Mouse (Mus musculus): ENCODE results near the gene 6430548M08Rik. TPM values are rescaled to one million over a fixed set of nuclear protein-coding genes. Genes with fewer than 3 reads are reported as not detected.

6430548M08Rik gene
- total RNA-seq, 2 experiments from 2014 or later = 61.4 to 70.0 TPM

GRCm38 (mm10) chr8:120140769-120141168 lies 26.8 kb downstream of the 6430548M08Rik start:
- ATAC-seq (ENCODE audit: poor library complexity, severe bottlenecking) = no peak

GRCm38 (mm10) chr8:120143911-120144651 lies 30.1 kb downstream of the 6430548M08Rik start:
- no peak for ATAC-seq (ENCODE audit: poor library complexity, severe bottlenecking)

- no peak for ATAC-seq (ENCODE audit: poor library complexity, severe bottlenecking)
These were observed 30.8 kb downstream of the 6430548M08Rik start for GRCm38 (mm10) chr8:120144652-120145301.

- ATAC-seq (ENCODE audit: poor library complexity, severe bottlenecking) = no peak
These were observed 32.1 kb downstream of the 6430548M08Rik start for GRCm38 (mm10) chr8:120146051-120146450.

- ATAC-seq (ENCODE audit: poor library complexity, severe bottlenecking) = no peak
These were observed 36.1 kb downstream of the 6430548M08Rik start for GRCm38 (mm10) chr8:120150028-120150427.

- ATAC-seq (ENCODE audit: poor library complexity, severe bottlenecking) = no peak
These were observed 37.2 kb downstream of the 6430548M08Rik start for GRCm38 (mm10) chr8:120151151-120151550.

- ATAC-seq (ENCODE audit: poor library complexity, severe bottlenecking) = peak; percentile 90
These were observed 38.7 kb downstream of the 6430548M08Rik start for GRCm38 (mm10) chr8:120152636-120153035.

GRCm38 (mm10) chr8:120160366-120160765 lies 46.4 kb downstream of the 6430548M08Rik start:
- ATAC-seq (ENCODE audit: poor library complexity, severe bottlenecking) = no peak

GRCm38 (mm10) chr8:120161658-120162403 lies 47.9 kb downstream of the 6430548M08Rik start:
- ATAC-seq (ENCODE audit: poor library complexity, severe bottlenecking) = no peak

GRCm38 (mm10) chr8:120162404-120162752 lies 48.4 kb downstream of the 6430548M08Rik start:
- ATAC-seq (ENCODE audit: poor library complexity, severe bottlenecking) = peak; percentile 30; the same call in 1 of the 2 replicates

- ATAC-seq (ENCODE audit: poor library complexity, severe bottlenecking) = no peak
These were observed 49.4 kb downstream of the 6430548M08Rik start for GRCm38 (mm10) chr8:120163376-120163775.

GRCm38 (mm10) chr8:120164026-120164425 lies 50.1 kb downstream of the 6430548M08Rik start:
- ATAC-seq (ENCODE audit: poor library complexity, severe bottlenecking) = no peak

- no peak for ATAC-seq (ENCODE audit: poor library complexity, severe bottlenecking)
These were observed 53.2 kb downstream of the 6430548M08Rik start for GRCm38 (mm10) chr8:120167136-120167535.

- ATAC-seq (ENCODE audit: poor library complexity, severe bottlenecking) = no peak
These were observed 53.9 kb downstream of the 6430548M08Rik start for GRCm38 (mm10) chr8:120167821-120168220.

GRCm38 (mm10) chr8:120169119-120169518 lies 55.2 kb downstream of the 6430548M08Rik start:
- no peak for ATAC-seq (ENCODE audit: poor library complexity, severe bottlenecking)

- no peak for ATAC-seq (ENCODE audit: poor library complexity, severe bottlenecking)
These were observed 59.2 kb downstream of the 6430548M08Rik start for GRCm38 (mm10) chr8:120173195-120173594.

GRCm38 (mm10) chr8:120174606-120175005 lies 60.7 kb downstream of the 6430548M08Rik start:
- no peak for ATAC-seq (ENCODE audit: poor library complexity, severe bottlenecking)

- no peak for ATAC-seq (ENCODE audit: poor library complexity, severe bottlenecking)
These were observed 62.7 kb downstream of the 6430548M08Rik start for GRCm38 (mm10) chr8:120176605-120177004.

- ATAC-seq (ENCODE audit: poor library complexity, severe bottlenecking) = no peak
These were observed 63.6 kb downstream of the 6430548M08Rik start, which contains the start of gene Fam92b for GRCm38 (mm10) chr8:120177318-120178123. Gene Fam92b (minus strand): TSS chr8:120177466.

- no peak for ATAC-seq (ENCODE audit: poor library complexity, severe bottlenecking)
These were observed 64.2 kb downstream of the 6430548M08Rik start for GRCm38 (mm10) chr8:120178124-120178514.

- peak; percentile 89 for ATAC-seq (ENCODE audit: poor library complexity, severe bottlenecking)
These were observed 65.1 kb downstream of the 6430548M08Rik start for GRCm38 (mm10) chr8:120179027-120179431.

Data from megakaryocyte, adult 5-6 weeks (primary cell).